Mouse (Mus musculus) limb, embryonic 15.5 days (tissue): Measurements from ENCODE around the gene Cacna1h. TPM values are rescaled to one million over a fixed set of nuclear protein-coding genes. Genes with fewer than 3 reads are reported as not detected.

ENCODE experiments used
- ATAC-seq: fragments of 200-750 bp; cut with Nextera tagmentation; 2 replicates; pipeline ENCODE4 v1.8.0; 2017; ENCODE audit warnings: low read depth, moderate TSS enrichment; ENCODE audit not compliant: insufficient number of reproducible peaks, low FRiP score, low TSS enrichment
- H3K27ac ChIP-seq: fragments of 300-500 bp; sonication (generic); 2 replicates; pipeline ENCODE4 v1.5.1; 2015; ENCODE audit warnings: moderate library complexity, mild to moderate bottlenecking, inconsistent platforms
- H3K27me3 ChIP-seq: fragments of 300-500 bp; sonication (generic); 2 replicates; pipeline ENCODE4 v1.6.1; 2015; ENCODE audit warnings: inconsistent platforms
- H3K36me3 ChIP-seq: fragments of 300-500 bp; sonication (generic); 2 replicates; pipeline ENCODE4 v1.6.1; 2015; ENCODE audit warnings: inconsistent platforms
- H3K4me1 ChIP-seq: fragments of 300-500 bp; sonication (generic); 2 replicates; pipeline ENCODE4 v1.6.1; 2015; ENCODE audit warnings: inconsistent platforms
- H3K4me2 ChIP-seq: fragments of 300-500 bp; sonication (generic); 2 replicates; pipeline ENCODE4 v1.6.1; 2015; ENCODE audit warnings: mild to moderate bottlenecking, inconsistent platforms
- H3K4me3 ChIP-seq: fragments of 300-500 bp; sonication (generic); 2 replicates; pipeline ENCODE4 v1.5.1; 2015; ENCODE audit warnings: mild to moderate bottlenecking, inconsistent platforms
- H3K9ac ChIP-seq: fragments of 300-500 bp; sonication (generic); 2 replicates; pipeline ENCODE4 v1.6.1; 2015; ENCODE audit warnings: inconsistent platforms
- H3K9me3 ChIP-seq: fragments of 300-500 bp; sonication (generic); 2 replicates; pipeline ENCODE4 v1.6.1; 2016; ENCODE audit warnings: inconsistent platforms
- WGBS: fragments of 180-500 bp; shearing (Covaris S2); methylation state at CpG from one replicate; pipeline ENCODE4 v1.1.7; 2015; 5-methylcytosine and 5-hydroxymethylcytosine counted together
- polyA plus RNA-seq: library from polyadenylated mRNA; unstranded; fragments of >200 nt; fragmentation: Nextera tagmentation; extraction: Ambion mirVana; gene quantifications from 2 replicates; pipeline ENCODE4 v1.2.1, GENCODE M21; 2015

Gene Cacna1h
- polyA plus RNA-seq, 1 experiment from 2014 or later = 3.8 TPM

- ATAC-seq = no peak
These were observed 7.8 kb upstream of the Cacna1h start for GRCm38 (mm10) chr17:25441417-25441816.

GRCm38 (mm10) chr17:25433223-25433616 lies 363 bp downstream of the Cacna1h start:
- Histone ChIP-seq H3K4me3 (peak overlapping the region; percentile 76), H3K9ac (peak overlapping the region; percentile 75), H3K9me3 (no peaks in the 10 kb centered on the region), H3K27ac (peak overlapping the region; percentile 88), H3K27me3 (peaks cover 10% of the 10 kb centered on the region; the same call in 1 of the 2 replicates), H3K4me1 (peaks cover 65% of the 10 kb centered on the region), H3K36me3 (no peaks in the 10 kb centered on the region), H3K4me2 (peak overlapping the region; percentile 89)
- under 1% methylated on average over 36 of the region's 40 CpGs for WGBS
- ATAC-seq = peak; percentile 11; the same call in 1 of the 2 replicates

More at GRCm38 (mm10) chr17:25441417-25441816, 7.8 kb upstream of the Cacna1h start:
- Histone ChIP-seq H3K4me2 (no peak overlapping the region), H3K4me3 (no peak overlapping the region), H3K4me1 (peaks cover 15% of the 10 kb centered on the region), H3K27me3 (no peaks in the 10 kb centered on the region), H3K9ac (no peak overlapping the region), H3K9me3 (no peaks in the 10 kb centered on the region), H3K36me3 (no peaks in the 10 kb centered on the region), H3K27ac (no peak overlapping the region)
- WGBS = 80% methylated on average over 6 of the region's 6 CpGs

GRCm38 (mm10) chr17:25432433-25433181 lies 976 bp downstream of the Cacna1h start:
- peak overlapping the region; percentile 75 for H3K9ac ChIP-seq
- H3K27me3 ChIP-seq = peaks cover 10% of the 10 kb centered on the region; the same call in 1 of the 2 replicates
- H3K4me1 ChIP-seq = peaks cover 71% of the 10 kb centered on the region
- WGBS = 1% methylated on average over 53 of the region's 53 CpGs
- 0 out of 2 replicates have a peak overlapping the region, but pooled peaks have one; percentile 88 for H3K27ac ChIP-seq
- H3K9me3 ChIP-seq = no peaks in the 10 kb centered on the region
- peak overlapping the region; percentile 76 for H3K4me3 ChIP-seq
- H3K36me3 ChIP-seq = no peaks in the 10 kb centered on the region
- H3K4me2 ChIP-seq = peak overlapping the region; percentile 89
- no peak for ATAC-seq

GRCm38 (mm10) chr17:25430534-25430933 lies 3.0 kb downstream of the Cacna1h start:
- Histone ChIP-seq H3K36me3 (no peaks in the 10 kb centered on the region), H3K4me2 (no peak overlapping the region), H3K4me3 (no peak overlapping the region), H3K27me3 (peaks cover 10% of the 10 kb centered on the region; the same call in 1 of the 2 replicates), H3K4me1 (peaks cover 78% of the 10 kb centered on the region), H3K9me3 (no peaks in the 10 kb centered on the region), H3K9ac (no peak overlapping the region), H3K27ac (0 out of 2 replicates have a peak overlapping the region, but pooled peaks have one; percentile 43)
- WGBS = 29% methylated on average over 8 of the region's 8 CpGs
- ATAC-seq = no peak

GRCm38 (mm10) chr17:25429886-25430285 lies 3.7 kb downstream of the Cacna1h start:
- Histone ChIP-seq H3K27me3 (peaks cover 10% of the 10 kb centered on the region; the same call in 1 of the 2 replicates), H3K4me2 (no peak overlapping the region), H3K4me3 (no peak overlapping the region), H3K4me1 (peaks cover 72% of the 10 kb centered on the region), H3K9me3 (no peaks in the 10 kb centered on the region), H3K9ac (no peak overlapping the region), H3K27ac (no peak overlapping the region; the same call in 1 of the 2 replicates), H3K36me3 (no peaks in the 10 kb centered on the region)
- no peak for ATAC-seq
- WGBS = 38% methylated on average over 6 of the region's 6 CpGs

- Histone ChIP-seq H3K9me3 (no peaks in the 10 kb centered on the region), H3K4me1 (peaks cover 65% of the 10 kb centered on the region), H3K4me3 (no peak overlapping the region), H3K27me3 (peaks cover 10% of the 10 kb centered on the region; the same call in 1 of the 2 replicates), H3K36me3 (no peaks in the 10 kb centered on the region), H3K4me2 (no peak overlapping the region), H3K27ac (no peak overlapping the region; the same call in 1 of the 2 replicates), H3K9ac (no peak overlapping the region)
- no peak for ATAC-seq
- 50% methylated on average over 5 of the region's 5 CpGs for WGBS
These were observed 4.3 kb downstream of the Cacna1h start for GRCm38 (mm10) chr17:25429240-25429639.

GRCm38 (mm10) chr17:25427441-25427840 lies 6.1 kb downstream of the Cacna1h start:
- WGBS = 34% methylated on average over 10 of the region's 10 CpGs
- H3K4me2 ChIP-seq = no peak overlapping the region
- H3K9ac ChIP-seq = no peak overlapping the region
- peaks cover 52% of the 10 kb centered on the region for H3K4me1 ChIP-seq
- H3K27me3 ChIP-seq = peaks cover 5% of the 10 kb centered on the region; the same call in 1 of the 2 replicates
- no peak overlapping the region for H3K4me3 ChIP-seq
- peaks cover 3% of the 10 kb centered on the region; the same call in 1 of the 2 replicates for H3K36me3 ChIP-seq
- no peaks in the 10 kb centered on the region for H3K9me3 ChIP-seq
- no peak; the same call in 1 of the 2 replicates for ATAC-seq
- peak overlapping the region; percentile 27; the same call in 1 of the 2 replicates for H3K27ac ChIP-seq

GRCm38 (mm10) chr17:25425996-25426395 lies 7.6 kb downstream of the Cacna1h start:
- Histone ChIP-seq H3K9me3 (no peaks in the 10 kb centered on the region), H3K4me1 (peaks cover 38% of the 10 kb centered on the region), H3K36me3 (peaks cover 6% of the 10 kb centered on the region; the same call in 1 of the 2 replicates), H3K27me3 (no peaks in the 10 kb centered on the region; the same call in 1 of the 2 replicates), H3K4me3 (no peak overlapping the region), H3K4me2 (no peak overlapping the region), H3K9ac (no peak overlapping the region), H3K27ac (no peak overlapping the region)
- 76% methylated on average over 2 of the region's 2 CpGs for WGBS
- ATAC-seq = no peak

GRCm38 (mm10) chr17:25424526-25425080 lies 9.0 kb downstream of the Cacna1h start:
- ATAC-seq = no peak
- no peak overlapping the region for H3K4me2 ChIP-seq
- peaks cover 29% of the 10 kb centered on the region for H3K4me1 ChIP-seq
- no peak overlapping the region for H3K9ac ChIP-seq
- H3K4me3 ChIP-seq = no peak overlapping the region
- H3K36me3 ChIP-seq = peaks cover 6% of the 10 kb centered on the region; the same call in 1 of the 2 replicates
- 61% methylated on average over 8 of the region's 8 CpGs for WGBS
- no peak overlapping the region for H3K27ac ChIP-seq
- H3K9me3 ChIP-seq = no peaks in the 10 kb centered on the region
- no peaks in the 10 kb centered on the region for H3K27me3 ChIP-seq

- no peak for ATAC-seq
- Histone ChIP-seq H3K9me3 (no peaks in the 10 kb centered on the region), H3K27me3 (no peaks in the 10 kb centered on the region), H3K4me2 (no peak overlapping the region), H3K4me3 (no peak overlapping the region), H3K4me1 (peaks cover 29% of the 10 kb centered on the region), H3K9ac (no peak overlapping the region), H3K27ac (no peak overlapping the region), H3K36me3 (peaks cover 6% of the 10 kb centered on the region; the same call in 1 of the 2 replicates)
- WGBS = 83% methylated on average over 3 of the region's 3 CpGs
These were observed 12.6 kb downstream of the Cacna1h start for GRCm38 (mm10) chr17:25420998-25421397.

GRCm38 (mm10) chr17:25418926-25419325 lies 14.7 kb downstream of the Cacna1h start:
- 43% methylated on average over 9 of the region's 9 CpGs for WGBS
- Histone ChIP-seq H3K27ac (no peak overlapping the region), H3K4me3 (no peak overlapping the region), H3K9ac (no peak overlapping the region), H3K4me1 (peaks cover 50% of the 10 kb centered on the region), H3K36me3 (peaks cover 6% of the 10 kb centered on the region; the same call in 1 of the 2 replicates), H3K9me3 (no peaks in the 10 kb centered on the region), H3K27me3 (no peaks in the 10 kb centered on the region), H3K4me2 (no peak overlapping the region)
- no peak for ATAC-seq

- H3K27ac ChIP-seq = no peak overlapping the region
- no peak for ATAC-seq
- peaks cover 6% of the 10 kb centered on the region; the same call in 1 of the 2 replicates for H3K36me3 ChIP-seq
- H3K9ac ChIP-seq = no peak overlapping the region
- H3K4me3 ChIP-seq = no peak overlapping the region
- no peaks in the 10 kb centered on the region for H3K27me3 ChIP-seq
- H3K4me1 ChIP-seq = peaks cover 53% of the 10 kb centered on the region
- no peaks in the 10 kb centered on the region for H3K9me3 ChIP-seq
- no peak overlapping the region for H3K4me2 ChIP-seq
- 84% methylated on average over 6 of the region's 6 CpGs for WGBS
These were observed 15.6 kb downstream of the Cacna1h start for GRCm38 (mm10) chr17:25417990-25418389.
